Mouse (Mus musculus): ENCODE results near the gene Osbpl6.

- TF ChIP-seq CTCF (IDR thresholded peaks at IDR 0.05; ENCODE audit: insufficient read depth, low read length) (no peak), POLR2A (IDR thresholded peaks at IDR 0.05; ENCODE audit: borderline replicate concordance, extremely low read depth, low read depth, low read length) (no peak)
Observed at GRCm38 (mm10) chr2:76566933-76567551, 160.7 kb downstream of the Osbpl6 start.
